Mouse (Mus musculus): ENCODE data around the gene Fbxl7. TPM values are rescaled to one million over a fixed set of nuclear protein-coding genes. Genes with fewer than 3 reads are reported as not detected.

The Fbxl7 gene
- total RNA-seq, 2 experiments from 2014 or later, result 6.6 to 6.7 TPM

DNA sequence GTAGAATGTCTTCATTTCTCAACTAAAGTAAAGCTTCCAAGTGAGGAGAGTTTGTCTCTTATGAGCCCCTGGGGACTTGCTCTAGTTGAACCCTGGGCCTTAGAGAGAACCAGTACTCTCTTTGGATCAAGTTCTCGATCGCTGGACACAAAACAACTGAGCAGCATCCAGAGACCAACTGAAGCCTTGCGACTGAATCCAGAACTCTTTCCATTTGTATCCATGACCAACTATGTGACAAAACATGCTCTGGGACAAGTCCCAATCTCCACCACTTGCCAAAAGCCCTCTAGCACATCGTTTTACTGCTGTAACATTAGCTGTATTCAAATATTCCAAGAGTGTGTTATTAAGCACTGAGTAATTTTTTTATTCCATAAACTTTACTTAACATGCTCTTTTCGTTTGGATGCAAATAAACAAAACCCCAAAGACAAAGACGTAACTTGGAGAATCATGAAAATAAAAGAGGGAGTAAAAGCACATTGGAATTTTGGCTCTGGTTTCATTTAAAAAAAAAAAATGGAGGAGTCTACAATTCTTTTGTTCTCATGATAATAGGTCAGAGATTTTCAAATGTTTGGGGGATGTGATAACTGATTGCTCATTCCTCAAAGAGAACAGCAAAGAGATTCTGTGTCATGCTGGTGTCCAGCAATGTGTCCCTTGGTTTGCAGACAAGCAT is 192.1 kb downstream of the Fbxl7 start:
- intact Hi-C loops (cut with DNase I), result no loop called here
- DNase-seq, result no peak

DNA sequence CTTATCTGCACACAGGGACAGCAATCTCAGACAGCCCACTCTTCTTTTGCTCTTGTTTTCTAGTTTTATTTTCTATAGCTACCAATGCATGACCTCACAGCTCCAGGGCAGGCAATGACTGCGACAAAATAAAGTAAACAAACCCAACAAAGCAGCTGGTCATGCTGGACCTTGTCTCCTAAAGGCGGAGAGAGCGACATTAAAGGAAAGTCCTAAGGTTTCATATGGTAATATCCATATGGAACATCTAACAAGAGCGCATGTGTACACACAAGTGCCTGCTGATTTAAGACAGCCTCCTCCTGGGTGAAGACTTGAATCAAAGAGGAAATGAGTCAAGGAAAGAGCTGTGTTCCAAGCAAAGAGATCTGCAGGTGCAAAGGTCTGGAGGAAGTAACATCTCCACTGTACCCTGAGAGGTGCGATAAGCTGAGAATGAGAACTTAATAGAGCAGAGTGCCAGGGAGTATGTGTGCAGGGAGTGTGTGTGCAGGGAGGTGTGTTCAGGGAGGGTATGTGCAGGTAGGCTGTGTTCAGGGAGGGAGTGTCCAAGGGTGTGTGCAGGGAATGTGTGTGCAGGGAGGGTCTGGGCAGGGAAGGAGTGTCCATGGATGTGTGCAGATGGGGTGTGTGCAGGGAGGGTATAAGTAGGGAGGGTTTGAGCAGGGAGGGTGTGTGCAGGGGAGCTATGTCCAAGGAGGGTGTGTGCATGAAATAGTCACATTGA is 193.3 kb downstream of the Fbxl7 start:
- no peak for DNase-seq
- intact Hi-C loops (cut with DNase I), result no loop called here

DNA sequence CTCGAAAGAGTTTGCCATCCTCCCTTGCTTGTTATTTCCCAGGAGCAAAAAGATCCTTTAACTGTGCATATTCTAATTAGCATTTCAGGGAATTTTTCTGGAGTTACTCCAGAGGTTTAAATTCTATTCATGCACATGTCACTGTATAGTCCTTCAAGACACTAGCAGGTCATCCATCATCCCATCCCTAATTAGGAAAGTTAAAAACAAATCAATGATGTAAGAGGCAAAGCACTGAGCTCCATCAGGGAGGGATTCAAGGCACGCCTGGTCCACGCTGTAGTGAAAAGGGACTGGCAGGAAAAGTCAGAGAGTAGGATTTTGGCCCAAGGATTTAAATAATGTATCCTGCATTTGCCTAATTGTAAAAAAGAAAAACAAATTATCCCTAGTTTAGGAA is 202.3 kb downstream of the Fbxl7 start:
- intact Hi-C loops (cut with DNase I), result no loop called here
- DNase-seq, result no peak

DNA sequence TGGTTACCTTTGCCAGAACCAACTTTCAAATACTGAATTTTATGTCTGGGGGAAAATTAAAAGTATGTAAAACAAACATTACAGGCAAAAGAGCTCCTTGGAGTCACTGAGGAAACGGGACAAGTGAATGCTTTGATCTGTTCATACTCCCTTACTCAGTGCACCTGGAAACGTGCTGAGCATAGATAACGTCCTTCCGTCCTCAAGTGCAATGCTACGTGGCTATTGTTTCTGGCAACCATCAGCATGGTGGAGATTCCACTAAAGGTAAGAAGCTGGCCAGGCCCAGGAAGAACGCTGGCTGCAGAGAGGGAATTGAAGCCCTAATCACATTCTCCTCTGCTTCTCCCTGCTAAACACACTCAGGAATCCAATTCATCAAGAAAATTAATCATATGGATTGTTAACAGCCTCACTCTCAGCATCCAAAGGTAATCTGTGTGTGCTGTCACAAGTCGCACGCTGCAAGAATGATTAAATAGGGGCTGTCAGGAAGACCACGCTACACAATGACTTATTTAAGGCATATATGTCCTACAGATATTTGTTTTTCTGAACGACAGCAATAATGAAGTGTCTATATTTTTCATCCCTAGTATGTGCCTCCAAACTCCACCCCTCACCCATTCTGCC is 206.8 kb downstream of the Fbxl7 start:
- intact Hi-C loops (cut with DNase I), result no loop called here
- no peak for DNase-seq

DNA sequence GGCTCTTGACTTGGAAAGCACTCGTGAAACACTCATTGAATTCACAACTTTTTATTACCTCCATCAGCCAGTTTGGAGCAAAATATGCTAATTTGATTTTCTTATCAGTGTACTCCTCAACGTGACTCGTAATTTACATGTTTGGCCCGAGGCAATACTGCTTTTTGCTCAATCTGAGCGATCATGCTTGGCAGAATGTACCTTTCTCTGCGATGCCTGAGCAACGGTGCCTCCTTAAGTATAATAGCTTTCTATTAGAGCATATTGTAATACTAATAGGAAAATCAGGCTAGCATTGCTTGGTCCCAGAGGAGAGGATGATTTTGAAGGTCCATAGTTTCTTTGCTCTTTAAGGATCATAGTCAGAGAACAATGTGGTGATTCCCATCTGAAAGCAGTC is 207.7 kb downstream of the Fbxl7 start:
- no peak for DNase-seq
- intact Hi-C loops (cut with DNase I), result no loop called here

DNA sequence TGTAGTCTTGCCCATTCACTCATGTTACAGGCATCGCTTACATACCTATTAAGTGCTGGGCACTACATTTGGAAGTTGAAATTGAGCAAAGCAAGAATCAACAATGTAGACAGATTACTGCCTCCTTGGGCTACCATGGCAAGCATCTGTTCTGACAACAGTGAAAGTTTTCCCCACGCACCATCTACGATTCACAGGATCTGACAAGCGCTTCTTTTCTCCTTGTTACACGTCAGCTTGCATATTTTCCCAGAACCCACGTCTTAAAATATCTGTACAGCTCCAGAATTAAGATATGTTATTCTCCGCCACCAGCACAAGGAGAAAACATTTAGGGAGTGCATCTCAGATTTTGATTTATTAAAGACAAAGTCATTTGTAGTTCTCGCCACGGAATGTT is 213.1 kb downstream of the Fbxl7 start:
- intact Hi-C loops (cut with DNase I), result no loop called here
- no peak for DNase-seq

DNA sequence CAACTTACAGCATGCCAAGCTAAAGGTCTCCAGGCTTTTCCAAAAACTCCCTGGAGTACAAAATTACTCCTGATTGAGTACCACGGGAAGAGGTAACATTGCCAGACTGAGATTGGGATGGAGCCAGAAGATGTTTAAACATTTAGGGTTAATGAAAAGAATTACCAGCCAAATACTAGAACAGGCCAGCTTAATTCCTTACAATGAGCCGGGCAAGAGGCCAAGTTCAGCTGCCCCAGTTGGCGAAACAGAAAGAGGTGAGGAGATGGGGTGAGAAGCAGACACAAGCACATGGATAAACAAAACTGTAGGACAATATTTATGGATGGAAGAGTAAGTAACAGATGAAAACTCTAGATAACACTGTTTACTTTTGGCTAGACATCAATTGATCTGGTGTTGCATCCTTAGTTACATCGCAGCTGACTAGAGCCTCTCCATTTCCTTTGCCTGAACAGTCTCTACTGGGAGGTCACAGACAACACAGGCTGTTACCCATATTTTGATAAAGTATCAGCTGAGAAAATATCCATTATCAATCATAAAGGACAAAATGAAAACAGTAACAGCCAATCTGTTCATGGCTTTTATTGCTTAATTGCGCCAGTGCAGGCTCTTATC is 222.0 kb downstream of the Fbxl7 start:
- DNase-seq, result peak; percentile 81
- intact Hi-C loops (cut with DNase I), result no loop called here

DNA sequence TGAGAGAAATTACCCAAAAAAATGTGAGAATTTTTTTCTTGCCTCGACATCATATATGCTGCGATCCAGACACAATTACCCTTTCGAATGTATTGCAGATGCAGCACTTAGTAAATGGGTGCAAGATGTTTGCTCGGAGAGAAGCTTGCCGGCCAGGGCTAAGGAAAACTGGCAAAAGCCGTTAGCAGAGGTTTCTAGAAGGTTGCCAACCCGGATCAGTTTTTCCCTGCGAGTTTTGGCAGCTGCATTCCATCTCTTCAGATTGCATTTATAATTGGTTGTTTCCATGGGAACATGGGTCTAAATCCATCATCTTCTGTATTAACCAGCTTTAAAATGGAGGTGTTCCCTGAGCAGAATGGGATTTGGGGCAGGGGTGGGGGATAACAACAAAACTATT is 240.4 kb downstream of the Fbxl7 start:
- intact Hi-C loops (cut with DNase I), result no loop called here
- no peak for DNase-seq

DNA sequence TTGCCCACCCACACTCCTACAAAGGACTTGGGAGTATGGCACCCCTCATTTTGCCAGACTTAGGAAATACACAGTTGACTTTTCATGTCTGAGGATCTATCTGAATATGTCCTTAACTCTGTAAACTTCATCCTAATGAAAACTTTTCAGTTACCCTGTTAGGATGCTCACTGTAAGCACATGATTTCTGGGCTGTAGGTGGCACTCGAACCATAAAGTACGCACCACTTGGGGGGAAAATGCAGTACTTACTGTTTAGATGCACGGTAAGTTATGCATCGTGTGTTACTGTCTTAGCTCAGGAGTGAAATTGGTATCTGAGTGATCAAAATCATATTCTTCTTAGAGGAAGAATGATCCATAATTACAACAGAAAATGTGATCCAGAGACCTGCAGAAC is 252.8 kb downstream of the Fbxl7 start:
- DNase-seq, result no peak
- intact Hi-C loops (cut with DNase I), result loop anchor here (10.0 kb wide), 2 partner anchors 252 to 542 kb away; partner anchors contain the start of gene Fbxl7

DNA sequence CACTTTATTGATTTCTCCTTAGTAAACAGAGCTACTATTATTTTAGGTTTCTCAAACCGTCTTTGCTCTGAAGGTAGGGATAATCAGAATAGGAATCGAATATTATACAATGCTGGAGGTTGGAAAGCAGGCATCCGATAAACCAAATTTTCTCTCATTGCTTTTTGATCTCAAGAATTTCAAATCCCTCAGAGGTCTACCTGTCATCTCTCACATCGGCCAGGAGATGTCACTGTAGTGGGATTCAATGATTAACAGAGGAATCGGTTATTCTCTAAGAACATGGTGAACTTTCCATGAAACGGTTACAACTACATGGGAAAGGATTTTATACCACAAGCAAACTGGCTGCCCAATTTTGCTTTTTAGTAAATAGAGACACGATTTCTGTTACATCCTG is 255.7 kb downstream of the Fbxl7 start:
- no peak for DNase-seq
- intact Hi-C loops (cut with DNase I), result loop anchor here (10.0 kb wide), 2 partner anchors 255 to 545 kb away; partner anchors contain the start of gene Fbxl7

DNA sequence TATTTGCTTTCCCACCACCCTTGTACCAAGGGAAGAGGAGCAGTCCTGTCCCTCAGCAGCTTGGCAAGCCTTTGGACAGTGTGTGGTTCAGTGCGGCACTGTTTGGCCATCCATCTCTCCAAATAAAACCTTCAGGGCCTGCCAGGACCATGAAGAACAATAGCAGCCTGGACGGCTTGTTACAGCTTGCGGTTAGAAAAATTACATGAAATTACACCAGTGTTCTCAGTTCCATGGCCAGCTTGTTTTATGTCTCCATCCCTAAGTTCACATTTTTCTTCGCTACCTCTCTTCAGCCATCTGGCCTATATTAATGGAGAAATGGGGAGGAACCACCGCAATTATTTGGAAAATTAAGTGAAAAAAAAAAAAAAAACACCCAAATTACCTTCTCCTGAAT is 259.8 kb downstream of the Fbxl7 start:
- intact Hi-C loops (cut with DNase I), result no loop called here
- DNase-seq, result no peak

DNA sequence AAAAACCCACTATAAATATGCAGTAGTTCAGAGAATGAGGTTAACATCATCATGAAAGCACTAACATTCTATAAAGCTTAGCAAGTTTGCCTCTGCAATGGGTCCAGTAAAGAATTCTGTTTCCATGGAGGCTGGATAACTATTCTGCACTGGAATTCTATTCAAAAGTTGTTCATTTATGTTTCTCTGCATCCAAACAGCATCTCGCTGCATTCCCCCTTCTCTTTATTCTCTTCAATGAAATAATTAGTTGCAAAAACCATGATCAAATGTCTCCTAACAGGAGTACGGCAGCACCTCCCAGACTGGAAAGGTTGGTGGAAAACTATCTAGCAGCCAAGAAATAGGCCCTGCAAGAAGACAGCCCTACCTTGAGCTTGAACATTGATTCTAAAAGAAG is 267.2 kb downstream of the Fbxl7 start:
- intact Hi-C loops (cut with DNase I), result loop anchor here (10.0 kb wide), 1 partner anchor 633 kb away; no protein-coding TSS in a partner anchor
- DNase-seq, result no peak

DNA sequence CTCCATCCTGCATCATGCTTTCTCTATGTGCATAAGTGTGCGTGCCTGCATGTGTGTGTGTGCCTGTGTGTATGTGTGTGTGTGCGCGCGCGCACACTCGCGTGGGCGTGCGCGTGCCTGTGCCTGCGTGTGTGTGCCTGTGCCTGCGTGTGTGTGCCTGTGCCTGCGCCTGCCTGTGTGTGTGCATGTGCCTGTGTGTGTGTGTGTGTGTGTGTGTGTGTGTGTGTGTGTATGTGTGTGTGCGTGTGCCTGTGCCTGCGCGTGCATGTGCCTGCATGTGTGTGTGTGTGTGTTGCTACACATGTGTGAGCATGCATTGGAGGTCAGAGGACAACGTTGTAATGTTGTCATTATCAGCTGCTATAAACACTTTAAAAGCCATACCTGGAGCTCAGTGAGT is 272.1 kb downstream of the Fbxl7 start:
- intact Hi-C loops (cut with DNase I), result loop anchor here (5.0 to 10.0 kb wide), 2 partner anchors 609 to 628 kb away; no protein-coding TSS in a partner anchor

DNA sequence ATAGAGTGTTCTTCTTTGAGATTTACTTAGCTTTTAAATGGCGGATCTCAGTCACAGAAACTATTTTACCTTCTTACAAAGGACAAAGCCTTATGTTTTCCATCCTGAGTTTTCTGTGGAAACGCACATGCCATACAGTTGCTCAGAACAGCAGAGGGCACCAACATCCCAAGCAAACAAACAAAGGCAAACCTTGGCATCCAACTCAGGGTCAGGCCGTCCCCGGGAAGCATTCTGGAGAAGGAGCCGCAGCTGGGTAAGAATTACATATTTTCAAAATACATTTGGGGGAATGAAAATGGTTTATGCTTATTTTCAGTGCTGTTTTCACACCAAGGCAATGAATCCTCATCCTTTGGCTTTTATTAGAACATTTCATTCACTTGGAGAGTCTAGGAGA is 275.1 kb downstream of the Fbxl7 start:
- intact Hi-C loops (cut with DNase I), result loop anchor here (5.0 to 10.0 kb wide), 2 partner anchors 612 to 625 kb away; no protein-coding TSS in a partner anchor
- DNase-seq, result peak; percentile 63

More for the DNA sequence above, 272.1 kb downstream of the Fbxl7 start:
- no peak for DNase-seq

DNA sequence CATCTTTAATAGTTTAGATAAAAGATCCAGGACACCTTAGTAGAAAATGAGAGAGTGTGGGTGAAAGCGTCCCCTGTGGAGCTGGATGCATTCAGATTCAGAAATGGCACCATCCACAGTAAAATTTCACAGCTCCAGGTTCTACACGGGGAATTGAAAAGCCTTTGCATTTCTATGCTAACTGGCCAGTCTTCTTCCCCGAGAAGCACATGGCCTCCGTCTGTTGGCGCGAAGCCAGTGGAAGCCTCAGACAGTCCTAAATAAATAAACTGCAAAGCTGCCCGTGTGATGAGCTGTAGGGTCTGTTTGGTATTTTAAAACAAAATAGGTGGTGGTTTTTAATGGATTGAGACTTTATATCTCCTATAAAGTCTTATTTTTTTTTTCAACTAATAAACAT is 276.2 kb downstream of the Fbxl7 start:
- DNase-seq, result peak; percentile 77
- intact Hi-C loops (cut with DNase I), result no loop called here

DNA sequence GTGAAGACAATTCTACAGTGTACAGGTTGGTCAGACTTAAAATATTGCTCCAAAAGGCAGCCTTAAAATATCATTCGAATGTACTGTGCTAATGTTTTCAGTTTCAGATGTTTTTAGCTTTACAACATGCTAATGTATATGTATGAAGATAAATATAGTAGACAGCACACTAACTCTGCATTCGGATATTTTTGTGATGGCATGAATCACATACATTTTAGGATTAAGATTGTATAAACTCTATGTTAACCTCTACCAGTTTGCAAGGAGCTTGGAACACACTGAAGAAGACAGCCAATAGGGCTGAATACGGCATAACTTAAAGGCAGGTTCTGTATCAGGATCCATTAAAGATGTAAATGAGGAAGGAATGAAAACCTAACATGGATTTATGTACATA is 299.1 kb downstream of the Fbxl7 start:
- intact Hi-C loops (cut with DNase I), result no loop called here
- DNase-seq, result no peak

DNA sequence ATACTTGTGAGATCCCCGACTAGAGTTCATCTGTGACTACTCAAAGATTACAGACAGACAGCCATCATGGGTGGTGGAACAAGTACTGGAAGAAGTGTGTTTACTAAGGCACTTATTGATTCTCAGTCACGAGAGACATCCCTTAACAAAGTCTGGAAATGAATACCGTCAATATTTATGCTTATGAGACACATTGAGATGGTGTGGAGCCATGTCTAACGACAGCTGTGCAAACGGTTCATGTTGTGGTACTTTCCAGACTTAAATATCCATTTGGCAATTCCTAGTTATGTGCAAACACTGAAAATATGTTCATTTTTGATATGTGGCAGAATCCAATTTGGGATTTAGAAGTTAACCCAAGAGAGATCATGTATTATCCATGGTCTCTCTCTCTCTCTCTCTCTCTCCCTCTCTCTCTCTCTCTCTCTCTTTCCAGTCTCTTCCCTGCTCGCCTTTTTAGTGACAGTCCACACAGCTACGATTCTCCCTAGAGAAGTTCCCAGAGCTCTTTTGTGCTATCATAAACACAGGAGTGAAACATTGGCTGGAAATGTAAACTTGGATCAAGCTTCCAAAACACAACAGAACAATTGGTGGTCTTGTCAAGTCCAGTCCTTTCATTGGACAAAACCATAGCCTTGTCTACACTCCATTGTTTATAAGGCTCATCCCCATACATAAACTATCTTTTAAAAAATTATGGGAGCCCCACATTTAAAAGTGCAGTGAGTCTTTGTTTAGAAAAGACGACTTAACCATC is 315.3 kb downstream of the Fbxl7 start:
- intact Hi-C loops (cut with DNase I), result no loop called here
- DNase-seq, result no peak

DNA sequence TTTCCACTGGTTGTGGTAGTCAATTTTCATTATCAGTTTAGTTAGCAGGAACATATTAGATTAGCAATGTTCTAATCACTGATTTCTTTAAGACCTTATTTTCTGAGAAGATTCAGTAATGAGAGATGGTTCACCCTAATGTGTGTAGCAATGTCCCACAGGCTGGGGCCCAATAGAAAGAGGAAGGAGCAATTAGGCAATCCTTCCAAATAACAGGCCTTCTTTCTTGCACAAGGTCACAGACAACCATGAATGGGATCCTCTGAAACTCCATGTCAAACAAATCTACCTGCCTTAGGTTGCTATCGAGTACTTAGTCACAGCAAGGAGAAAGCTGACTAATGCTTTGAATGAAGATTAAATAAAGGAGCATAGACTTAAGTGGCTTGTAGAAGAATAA is 316.9 kb downstream of the Fbxl7 start:
- intact Hi-C loops (cut with DNase I), result no loop called here
- no peak for DNase-seq

DNA sequence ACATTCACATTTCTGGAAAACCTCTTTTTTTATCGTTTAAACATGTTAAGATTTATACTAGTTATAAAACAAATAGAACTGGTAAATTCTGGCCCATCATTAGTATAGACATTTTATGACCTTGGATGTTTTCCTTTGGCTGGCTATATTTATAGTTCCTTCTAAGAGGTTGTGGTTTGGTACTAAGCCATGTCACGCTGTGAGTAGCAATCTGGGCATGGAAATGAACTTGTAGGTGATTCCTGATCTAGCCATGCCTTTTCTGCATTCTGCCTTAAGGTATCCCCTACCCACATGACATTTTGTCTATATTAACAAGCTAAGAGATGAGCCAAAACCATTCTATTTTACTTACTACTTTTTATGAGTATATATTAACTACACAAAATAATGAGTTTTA is 329.3 kb downstream of the Fbxl7 start:
- intact Hi-C loops (cut with DNase I), result no loop called here

DNA sequence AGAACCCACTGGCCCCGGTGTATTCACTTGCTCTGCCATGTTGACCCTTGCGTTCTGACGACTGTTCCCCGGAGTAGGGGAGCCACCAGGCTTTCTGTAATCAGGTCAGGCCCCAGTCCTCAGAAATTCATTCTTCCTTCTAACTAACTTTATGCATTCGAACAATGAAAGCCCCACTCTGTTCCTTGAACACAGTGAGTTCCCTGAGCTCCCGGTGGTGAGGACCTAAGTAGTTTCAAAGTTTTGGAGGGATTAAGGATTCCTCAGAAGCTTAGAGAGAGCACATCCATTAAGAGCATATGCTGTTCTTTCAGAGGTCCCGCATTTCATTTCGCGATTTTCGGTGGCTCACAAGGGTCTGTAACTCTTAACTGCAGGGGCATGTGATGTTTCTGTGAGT is 341.8 kb downstream of the Fbxl7 start:
- intact Hi-C loops (cut with DNase I), result no loop called here
- DNase-seq, result no peak

More for the DNA sequence above, 329.3 kb downstream of the Fbxl7 start:
- peak; percentile 19 for DNase-seq

Data from left cerebral cortex, postnatal 4 days (tissue).